Mouse (Mus musculus): ENCODE data around the gene Cybc1.
A peak's percentile ranks its signal among the peaks of the same experiment; 100 is the strongest.

Gene Cybc1

GRCm38 (mm10) chr11:121229018-121229439 is at the start of gene Cybc1:
Gene Cybc1, minus strand, starts transcription at chr11:121229322.
- peak; percentile 77 for DNase-seq (ENCODE audit: low spot score)

GRCm38 (mm10) chr11:121278011-121278410 is 48.9 kb upstream of the Cybc1 start:
- DNase-seq (ENCODE audit: low spot score) = no peak

GRCm38 (mm10) chr11:121277516-121277915 is 48.4 kb upstream of the Cybc1 start:
- no peak for DNase-seq (ENCODE audit: low spot score)

- DNase-seq (ENCODE audit: low spot score) = no peak
Observed at GRCm38 (mm10) chr11:121261074-121261473, 32.0 kb upstream of the Cybc1 start.

GRCm38 (mm10) chr11:121260211-121260906 is 31.2 kb upstream of the Cybc1 start:
- no peak for DNase-seq (ENCODE audit: low spot score)

GRCm38 (mm10) chr11:121259160-121260100 is 30.3 kb upstream of the Cybc1 start, which contains the start of gene Foxk2:
Gene Foxk2, plus strand, starts transcription at chr11:121259990.
- DNase-seq (ENCODE audit: low spot score) = peak; percentile 86

GRCm38 (mm10) chr11:121250196-121250595 is 21.1 kb upstream of the Cybc1 start:
- no peak for DNase-seq (ENCODE audit: low spot score)

GRCm38 (mm10) chr11:121239669-121240068 is 10.5 kb upstream of the Cybc1 start:
- DNase-seq (ENCODE audit: low spot score) = no peak

GRCm38 (mm10) chr11:121237345-121238128 is 8.4 kb upstream of the Cybc1 start:
- peak; percentile 66 for DNase-seq (ENCODE audit: low spot score)

- DNase-seq (ENCODE audit: low spot score) = peak; percentile 100
Observed at GRCm38 (mm10) chr11:121236564-121237344, 7.6 kb upstream of the Cybc1 start, which contains the start of gene Narf. Gene Narf, plus strand, starts transcription at chr11:121237253.

- peak; percentile 52 for DNase-seq (ENCODE audit: low spot score)
Observed at GRCm38 (mm10) chr11:121235475-121236238, 6.5 kb upstream of the Cybc1 start.

GRCm38 (mm10) chr11:121232706-121233105 is 3.6 kb upstream of the Cybc1 start:
- no peak for DNase-seq (ENCODE audit: low spot score)

GRCm38 (mm10) chr11:121231628-121232291 is 2.6 kb upstream of the Cybc1 start:
- no peak for DNase-seq (ENCODE audit: low spot score)

- DNase-seq (ENCODE audit: low spot score) = no peak
Observed at GRCm38 (mm10) chr11:121231191-121231590, 2.1 kb upstream of the Cybc1 start.

GRCm38 (mm10) chr11:121228129-121229017 is 749 bp downstream of the Cybc1 start:
- DNase-seq (ENCODE audit: low spot score) = no peak

GRCm38 (mm10) chr11:121221321-121222010 is 7.7 kb downstream of the Cybc1 start:
- DNase-seq (ENCODE audit: low spot score) = no peak

GRCm38 (mm10) chr11:121220771-121221170 is 8.4 kb downstream of the Cybc1 start:
- DNase-seq (ENCODE audit: low spot score) = no peak

GRCm38 (mm10) chr11:121219776-121220175 is 9.3 kb downstream of the Cybc1 start:
- DNase-seq (ENCODE audit: low spot score) = no peak

All from adipocyte (in vitro differentiated cells).